Mouse (Mus musculus): ENCODE results near the gene Hspa1a.

Hspa1a gene

DNA sequence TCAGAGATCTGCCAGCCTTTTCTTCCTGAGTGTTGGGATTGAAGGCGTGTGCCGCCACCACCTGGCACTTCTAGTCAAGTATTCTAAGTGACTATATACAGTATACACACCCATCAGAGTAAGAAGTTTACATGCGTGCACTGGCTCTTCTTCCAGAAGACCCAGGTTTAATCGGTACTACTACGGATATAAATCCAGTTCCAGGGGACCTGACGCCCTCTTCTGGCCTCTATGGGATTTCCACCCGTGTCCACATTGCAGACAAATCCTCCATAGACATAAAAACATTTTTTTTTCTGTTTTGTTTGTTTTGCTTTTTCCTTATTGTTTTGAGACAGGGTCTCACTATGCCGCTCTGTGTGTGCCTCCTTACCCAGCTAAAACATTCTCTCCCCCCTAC, 24.4 kb downstream of the Hspa1a start:
- DNase-seq (ENCODE audit: low spot score) = no peak

DNA sequence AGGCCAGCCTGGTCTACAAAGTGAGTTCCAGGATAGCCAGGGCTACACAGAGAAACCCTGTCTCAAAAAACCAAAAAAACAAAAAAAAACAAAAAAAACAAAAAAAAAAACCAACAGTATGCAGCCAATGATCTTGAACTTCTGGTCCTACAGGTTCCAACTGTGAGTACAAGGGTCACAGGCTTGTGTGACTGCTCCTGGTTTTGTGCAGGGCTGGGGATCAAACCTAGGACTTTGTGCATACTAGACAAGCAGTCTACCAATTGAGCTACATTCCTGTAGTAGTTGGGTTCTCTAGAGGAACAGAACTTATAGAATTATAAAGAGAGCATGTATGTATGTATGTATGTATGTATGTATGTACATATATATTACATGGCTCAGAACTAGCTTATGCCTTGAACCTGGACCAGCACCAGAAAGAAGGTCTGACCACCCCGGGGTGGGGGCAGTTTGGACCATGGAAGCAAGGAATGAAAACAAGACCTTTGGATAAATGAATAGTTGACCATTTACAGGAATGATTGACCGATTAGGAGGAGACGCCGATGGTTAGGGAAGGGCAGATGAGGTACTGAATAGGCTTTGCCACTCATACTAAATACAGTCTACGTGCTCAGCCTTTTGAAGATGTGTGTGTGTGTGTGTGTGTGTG, 25.3 kb downstream of the Hspa1a start:
- no peak for DNase-seq (ENCODE audit: low spot score)

DNA sequence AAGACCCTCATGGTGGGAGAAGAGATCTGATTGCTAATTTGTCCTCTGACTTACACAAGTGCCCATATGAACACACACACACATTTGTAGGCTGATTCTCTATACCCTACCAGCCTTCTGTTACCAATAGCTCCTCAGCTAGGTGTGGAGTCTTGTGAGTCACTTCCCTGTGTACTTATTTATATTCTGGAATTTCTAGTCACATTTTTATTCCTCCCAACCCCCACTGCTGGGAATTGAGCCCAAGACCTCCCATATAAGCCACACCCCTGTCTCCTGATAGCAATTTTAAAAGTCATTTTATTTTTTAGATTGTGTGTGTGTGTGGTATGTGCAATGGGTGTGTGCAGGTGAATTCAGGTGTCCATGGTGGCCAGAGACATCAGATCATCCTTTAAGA, 27.6 kb downstream of the Hspa1a start:
- DNase-seq (ENCODE audit: low spot score) = no peak

DNA sequence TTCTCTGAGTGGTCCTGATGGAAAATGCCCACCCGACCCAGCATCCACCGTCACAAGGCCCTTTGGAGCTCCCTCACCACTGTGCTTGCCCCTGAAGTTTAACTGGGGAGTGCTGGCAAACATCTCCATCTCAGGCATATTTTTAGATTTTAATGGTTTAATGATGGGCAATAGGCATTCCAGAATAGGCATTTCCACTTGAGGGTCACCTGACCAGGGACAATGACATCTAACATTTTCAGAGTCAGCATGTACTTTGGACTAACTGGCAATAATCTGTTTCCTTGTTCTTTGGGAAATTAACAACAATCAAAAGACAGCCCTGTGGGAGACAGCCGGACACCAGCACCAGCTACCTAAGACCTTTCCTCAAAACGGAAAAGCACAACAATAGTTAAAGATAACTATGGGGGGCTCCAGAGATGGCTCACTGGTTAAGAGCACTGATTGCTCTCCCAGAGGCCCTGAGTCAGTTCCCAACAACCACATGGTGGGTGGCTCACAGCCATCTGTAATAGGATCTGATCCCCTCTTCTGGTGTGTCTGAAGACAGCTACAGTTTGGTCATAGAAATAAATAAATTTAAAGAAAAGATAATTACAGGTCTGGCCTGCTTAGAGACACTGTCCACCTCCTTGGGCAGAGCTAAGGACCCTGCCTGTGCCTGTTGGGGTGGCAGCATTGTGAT, 28.7 kb downstream of the Hspa1a start:
- DNase-seq (ENCODE audit: low spot score) = no peak

DNA sequence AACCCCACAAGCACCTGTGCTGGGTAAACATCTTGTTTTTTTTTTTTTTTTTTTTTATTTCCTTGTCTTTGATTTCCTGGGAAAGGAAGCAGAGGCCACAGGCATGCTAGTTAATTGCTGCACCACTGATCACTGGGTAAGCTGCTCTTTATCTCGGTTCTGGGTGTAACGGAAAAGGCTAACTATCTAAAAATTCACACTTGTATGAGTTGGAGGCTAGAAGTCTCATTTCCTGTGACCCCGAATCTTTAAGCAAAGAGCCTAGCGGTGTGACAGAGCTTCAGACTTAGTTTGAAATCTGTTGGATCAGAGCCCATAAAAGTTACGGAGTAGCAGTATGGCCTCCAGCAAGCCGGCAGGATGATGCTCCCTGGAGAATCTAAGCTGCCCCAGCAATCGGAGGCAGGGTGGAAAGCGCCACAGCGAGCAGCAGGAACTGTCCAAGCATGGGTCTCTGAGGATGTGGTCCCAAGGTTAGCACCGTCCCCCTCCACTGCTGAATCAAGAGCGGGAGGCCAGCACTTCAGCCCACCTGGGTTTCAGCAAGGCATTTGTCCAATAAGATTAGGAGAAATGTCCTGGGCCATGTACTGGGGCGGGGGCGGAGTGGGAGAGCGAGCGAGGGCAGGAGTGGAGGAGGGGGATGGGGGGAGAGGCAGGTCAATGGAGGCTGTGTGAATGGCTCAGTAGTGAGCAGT, 30.5 kb downstream of the Hspa1a start:
- DNase-seq (ENCODE audit: low spot score) = no peak

DNA sequence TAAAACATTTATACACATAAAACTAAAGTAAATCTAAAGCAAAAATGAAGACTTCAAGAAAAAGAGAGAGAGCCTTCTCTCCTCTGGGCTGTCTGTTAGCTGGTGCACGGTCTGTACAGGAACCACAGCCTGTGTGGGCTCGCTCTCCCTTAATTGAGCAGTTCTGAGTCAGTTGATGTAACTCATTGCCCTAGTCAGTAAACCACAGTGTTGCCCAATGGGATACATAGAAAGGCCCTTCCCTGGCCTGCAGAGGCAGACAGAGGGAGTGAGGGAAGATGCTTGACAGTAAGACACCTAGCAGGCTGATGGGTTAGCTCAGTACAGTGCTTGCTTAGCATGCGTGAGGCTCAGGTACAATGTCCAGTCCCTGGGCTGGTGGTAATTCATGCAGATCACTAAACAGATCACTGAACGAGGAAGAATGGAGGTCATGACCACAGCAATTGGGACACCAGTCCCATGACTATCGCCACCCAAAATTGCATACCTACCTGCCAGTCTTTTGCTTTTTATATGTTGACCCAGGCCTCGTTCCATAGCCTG, 33.9 kb downstream of the Hspa1a start:
- DNase-seq (ENCODE audit: low spot score) = no peak

DNA sequence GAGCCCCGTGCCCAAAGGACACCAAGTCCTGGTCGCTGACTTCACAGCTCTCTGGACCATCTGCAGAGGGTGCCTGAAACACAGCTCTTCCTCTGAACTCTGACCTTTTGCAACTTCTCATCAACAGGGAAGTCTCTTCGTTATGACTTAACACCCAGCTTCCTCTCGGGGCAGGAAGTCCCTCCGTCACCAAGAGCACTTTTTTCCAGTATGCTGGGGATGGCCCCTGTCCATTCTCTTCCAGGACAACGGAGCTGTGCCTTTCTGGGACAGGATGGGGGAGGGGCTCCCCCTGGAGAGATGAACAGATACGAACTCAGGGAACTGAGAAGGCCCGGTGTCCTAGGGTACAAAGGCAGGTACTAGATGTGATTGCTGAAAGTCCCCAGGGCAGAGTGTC, 37.1 kb downstream of the Hspa1a start:
- no peak for DNase-seq (ENCODE audit: low spot score)

DNA sequence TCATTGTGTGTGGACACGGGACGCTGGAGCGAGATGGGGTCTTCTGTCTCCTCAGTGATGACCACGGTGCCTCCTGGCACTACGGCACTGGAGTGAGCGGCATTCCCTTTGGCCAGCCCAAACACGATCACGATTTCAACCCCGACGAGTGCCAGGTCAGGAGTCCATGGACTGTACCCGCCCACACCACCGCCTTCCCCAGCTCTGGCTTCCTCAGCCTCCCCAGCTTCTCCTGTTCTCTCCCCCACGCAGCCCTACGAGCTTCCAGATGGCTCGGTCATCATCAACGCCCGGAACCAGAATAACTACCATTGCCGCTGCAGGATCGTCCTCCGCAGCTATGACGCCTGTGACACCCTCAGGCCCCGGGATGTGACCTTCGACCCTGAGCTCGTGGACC, 37.9 kb downstream of the Hspa1a start:
- DNase-seq (ENCODE audit: low spot score) = no peak

DNA sequence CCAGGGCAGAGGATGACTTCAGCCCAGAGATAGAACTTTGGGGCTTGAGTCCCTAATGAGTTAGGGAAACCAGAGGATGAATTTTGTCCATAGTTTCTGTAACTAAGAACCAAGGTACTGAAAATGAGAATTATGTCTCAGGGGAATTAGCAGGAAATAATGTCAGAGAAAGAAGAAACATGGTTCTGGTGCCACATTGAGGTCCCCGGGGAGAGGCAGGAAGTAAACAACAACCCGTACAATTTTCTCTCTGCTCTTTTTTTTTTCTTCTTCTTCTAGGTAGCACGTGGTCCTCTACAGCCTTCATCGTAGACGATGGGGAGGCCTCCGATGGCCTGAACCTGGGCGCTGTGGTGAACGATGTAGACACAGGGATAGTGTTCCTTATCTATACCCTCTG, 39.7 kb downstream of the Hspa1a start:
- DNase-seq (ENCODE audit: low spot score) = no peak

DNA sequence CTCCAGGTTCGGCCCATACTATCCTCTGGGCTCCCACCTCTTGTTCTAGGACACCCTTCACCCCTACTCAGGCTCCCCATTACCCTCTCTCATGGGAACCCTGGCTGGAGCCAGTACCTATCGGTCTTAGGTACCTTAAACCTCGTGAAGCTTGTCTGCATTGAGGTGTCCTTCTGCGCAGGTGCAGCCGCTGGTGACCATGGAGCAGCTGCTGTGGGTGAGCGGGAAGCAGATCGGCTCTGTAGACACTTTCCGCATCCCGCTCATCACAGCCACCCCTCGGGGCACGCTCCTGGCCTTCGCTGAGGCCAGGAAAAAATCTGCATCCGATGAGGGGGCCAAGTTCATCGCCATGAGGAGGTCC, 40.2 kb downstream of the Hspa1a start:
- no peak for DNase-seq (ENCODE audit: low spot score)

DNA sequence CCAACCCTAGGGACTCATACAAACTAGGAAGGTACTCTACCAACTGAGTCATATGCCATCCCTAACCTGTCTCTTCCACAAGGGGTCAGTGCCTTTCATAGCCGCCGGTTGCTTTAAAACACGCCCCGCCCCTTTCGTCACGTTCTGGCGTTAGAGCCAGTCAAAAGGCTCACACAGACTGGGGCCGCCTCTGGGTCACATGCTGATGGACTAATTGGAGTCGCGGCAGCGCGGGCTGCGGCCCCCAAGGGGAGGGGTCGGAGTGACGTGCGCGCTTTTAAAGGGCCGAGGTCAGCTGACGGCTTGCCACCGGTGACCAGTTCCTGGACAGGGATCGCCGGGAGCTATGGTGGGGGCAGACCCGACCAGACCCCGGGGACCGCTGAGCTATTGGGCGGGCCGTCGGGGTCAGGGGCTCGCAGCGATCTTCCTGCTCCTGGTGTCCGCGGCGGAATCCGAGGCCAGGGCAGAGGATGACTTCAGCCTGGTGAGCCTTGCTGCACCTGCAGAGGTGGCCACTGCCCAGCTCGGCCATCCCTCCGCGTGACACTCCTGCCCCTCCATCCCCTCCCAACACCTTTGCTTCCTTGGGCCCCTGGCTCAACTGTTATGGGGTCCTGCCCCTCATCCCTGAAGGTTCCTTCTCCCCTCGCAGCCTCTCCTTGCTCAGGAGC, 40.8 kb downstream of the Hspa1a start, which contains the start of gene Neu1:
Gene Neu1, plus strand, starts transcription at position 193 of the 674 bp plus-strand sequence.
- peak; percentile 99 for DNase-seq (ENCODE audit: low spot score)

DNA sequence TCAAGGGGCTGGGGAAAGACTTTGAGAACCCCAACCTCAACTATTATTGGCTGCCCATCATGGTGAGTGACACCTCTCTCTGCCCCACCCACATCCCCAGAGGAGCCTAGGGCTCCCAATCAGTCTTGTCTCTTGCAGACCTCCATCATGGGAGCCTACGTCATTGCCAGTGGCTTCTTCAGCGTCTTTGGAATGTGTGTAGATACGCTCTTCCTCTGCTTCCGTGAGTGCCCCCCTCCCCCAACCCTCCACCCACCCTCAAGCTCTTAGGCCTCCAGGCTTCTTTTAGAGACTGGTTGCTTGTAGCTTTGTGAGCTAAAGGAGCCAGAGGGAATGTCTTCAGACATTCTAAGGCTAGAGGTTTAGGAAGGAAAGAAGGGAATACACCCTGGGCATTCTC, 43.1 kb downstream of the Hspa1a start:
- DNase-seq (ENCODE audit: low spot score) = no peak

DNA sequence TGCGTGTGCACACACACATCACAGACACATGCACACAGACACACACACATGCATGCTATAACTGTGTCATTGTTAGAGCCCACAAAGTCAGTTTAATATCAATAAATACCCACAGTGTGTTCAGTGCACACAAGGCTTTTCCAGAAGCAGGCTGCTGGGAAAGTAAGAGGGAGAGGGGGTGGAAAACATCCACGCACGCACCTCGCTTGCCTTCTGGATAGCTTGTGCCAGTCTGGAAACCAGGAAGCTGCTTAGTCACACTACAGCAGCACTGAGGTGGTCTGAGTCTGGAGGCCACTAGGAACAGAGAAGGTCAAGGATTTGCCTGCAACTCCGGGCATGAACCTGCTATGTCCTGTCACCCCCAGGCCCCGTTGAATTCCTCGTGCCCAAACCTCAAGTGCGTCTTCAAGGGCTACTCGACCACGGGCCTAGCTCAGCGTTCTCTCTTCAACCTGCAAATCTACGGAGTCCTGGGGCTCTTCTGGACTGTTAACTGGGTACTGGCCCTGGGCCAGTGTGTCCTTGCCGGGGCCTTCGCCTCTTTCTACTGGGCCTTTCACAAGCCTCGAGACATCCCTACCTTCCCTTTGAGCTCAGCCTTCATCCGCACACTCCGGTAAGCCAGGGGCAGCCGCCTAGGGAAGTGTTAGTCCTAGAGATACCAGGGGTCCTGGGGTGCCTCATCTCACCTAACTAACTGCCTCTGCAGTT, 44.5 kb downstream of the Hspa1a start:
- no peak for DNase-seq (ENCODE audit: low spot score)

DNA sequence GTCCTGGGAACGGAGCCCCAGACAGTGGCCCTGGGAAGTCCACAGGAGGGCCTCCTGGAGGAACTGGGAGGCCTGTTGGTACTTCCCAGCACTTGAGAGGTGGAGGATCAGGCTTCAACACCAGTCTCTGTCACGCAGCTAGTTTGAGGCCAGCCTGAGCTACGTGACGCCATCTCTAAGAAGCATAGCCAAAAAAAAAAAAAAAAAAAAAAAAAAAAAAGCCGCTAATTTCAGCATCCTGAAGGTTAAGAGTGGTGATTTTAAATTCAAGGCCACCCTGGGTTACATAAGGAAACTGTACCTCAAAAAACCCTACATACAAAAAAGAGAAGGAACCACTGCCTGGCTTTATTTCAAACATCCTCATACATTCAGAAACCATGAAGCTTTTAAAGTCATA, 47.7 kb downstream of the Hspa1a start:
- no peak for DNase-seq (ENCODE audit: low spot score)

DNA sequence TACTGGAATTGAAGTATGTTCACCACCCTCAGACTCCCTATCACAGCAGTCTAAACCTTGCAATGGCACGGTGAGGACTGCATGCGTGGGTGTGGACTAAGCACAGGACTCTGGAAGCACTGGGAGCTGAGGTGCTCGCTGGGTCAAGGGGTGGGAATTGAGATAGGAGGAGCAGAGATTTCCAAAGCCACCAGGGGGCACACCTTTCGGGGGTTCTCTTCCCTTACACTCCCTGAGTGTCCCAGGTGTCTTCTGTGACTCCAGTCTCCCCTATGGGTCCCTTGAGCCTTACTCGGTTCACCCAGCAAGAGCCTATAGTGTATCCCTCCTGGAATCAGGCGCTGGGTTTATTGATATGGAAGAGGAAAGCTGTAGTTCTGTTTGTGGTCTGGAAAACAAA, 49.0 kb downstream of the Hspa1a start:
- DNase-seq (ENCODE audit: low spot score) = no peak
